Mouse (Mus musculus) thymus, postnatal 25 days (tissue): ENCODE results near the gene Pmf1.

ENCODE experiments used
- DNase-seq: peaks from one replicate; pipeline ENCODE4 v3.0.0; 2022

Gene Pmf1

DNA sequence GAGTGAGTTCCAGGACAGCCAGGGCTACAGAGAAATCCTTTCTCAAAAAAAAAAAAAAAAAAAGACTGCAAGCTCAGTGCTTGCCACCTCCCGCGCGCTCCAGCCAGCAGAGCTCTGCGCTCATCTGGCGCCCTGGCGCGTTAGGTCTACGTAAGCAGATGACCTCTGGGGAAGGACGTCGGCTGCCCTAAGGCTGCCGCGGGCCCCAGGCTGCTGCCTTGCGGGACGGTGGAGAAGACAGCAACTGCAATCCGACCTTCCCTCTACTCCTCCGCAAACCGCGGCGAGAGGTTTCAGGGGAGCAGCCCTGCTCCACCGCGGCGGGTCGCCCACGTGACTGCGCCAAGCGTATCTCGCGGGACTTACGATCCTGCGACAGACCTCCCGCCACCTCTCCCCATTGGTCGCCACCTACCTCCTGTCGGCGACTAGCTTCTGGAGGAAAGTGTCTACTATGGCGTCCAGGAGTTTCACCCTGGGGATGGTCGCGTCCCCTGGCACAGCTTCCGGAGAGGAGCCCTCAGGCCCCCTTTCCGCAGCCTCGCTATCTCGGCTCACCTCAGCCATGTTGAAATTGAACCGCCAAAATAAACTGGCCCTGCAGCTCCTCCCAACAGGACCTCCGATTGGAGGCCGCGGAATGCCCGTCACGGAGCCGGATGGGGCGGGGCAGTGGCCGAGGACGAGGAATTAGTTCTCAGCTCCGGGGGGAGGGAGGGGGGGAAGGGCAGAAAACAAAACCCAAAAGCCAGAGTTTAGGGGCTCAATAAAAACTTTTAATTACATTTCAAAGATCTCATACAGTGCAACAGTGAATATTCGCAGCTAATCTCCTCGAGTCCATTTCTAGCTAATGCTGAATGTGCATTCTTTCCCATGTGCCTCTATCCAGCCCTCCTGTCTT lies at the start of gene Pmf1:
Gene Pmf1 (minus strand): TSS at position 591 of the 904 bp plus-strand sequence.
- peak; percentile 92 for DNase-seq

DNA sequence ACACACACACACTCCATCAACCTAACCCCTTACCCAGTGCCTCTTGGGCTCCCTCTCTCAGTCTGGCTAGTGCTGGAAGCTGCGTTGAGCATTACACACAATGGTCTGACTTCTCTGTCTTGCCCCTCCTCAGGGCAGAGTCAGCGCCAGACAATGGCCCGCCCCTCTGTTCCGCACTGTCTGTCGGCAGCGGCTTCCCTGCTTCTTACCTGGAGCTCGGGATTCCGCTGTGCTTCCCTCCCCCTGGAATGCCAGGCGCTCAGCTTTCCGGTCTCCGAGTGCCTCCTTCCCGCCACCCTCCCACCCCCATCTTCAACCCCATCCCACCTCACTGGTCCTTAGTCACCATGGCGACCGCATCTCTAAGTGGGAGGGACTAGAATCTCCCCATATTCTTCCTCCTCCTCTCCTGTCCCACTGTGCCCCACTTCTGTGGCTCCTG lies 48.7 kb upstream of the Pmf1 start:
- DNase-seq = no peak

DNA sequence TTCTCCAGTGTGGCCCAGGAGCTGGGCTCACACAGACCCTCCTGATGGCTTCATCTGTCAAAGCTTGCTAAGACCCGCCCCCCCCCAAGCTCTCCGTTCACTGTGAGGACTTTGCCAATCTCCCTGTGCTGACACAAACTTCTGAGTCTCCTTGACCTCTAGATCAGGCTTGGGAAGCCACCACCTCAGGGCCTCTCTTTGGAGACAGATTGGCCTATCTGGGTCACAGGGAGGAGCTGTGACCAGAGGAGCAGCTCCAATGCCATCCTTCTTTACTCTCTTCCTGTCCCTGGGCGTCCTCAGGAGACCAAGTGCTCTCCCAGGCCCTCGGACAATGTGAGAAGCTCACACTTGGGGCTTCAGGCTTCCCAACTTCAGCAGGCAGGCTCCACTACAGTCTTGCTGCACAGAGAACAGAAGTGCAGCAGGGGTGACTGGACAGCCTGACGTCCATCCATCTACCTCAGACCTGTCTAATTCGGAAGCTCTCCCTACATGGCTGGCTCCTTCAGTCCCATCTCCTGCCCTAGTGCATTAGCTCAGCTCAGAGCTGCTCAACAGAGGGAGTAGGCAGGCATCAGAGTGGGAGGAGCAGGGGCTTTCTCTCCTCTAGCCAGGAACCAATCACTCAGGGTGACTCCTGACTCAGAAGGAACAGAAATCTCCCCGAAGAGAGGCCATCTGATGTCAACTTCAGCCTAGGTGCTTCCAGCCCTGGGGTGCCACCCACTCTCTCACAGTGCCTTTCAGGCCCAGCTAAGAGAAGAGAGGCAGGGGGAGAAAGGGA lies 46.8 kb upstream of the Pmf1 start:
- no peak for DNase-seq

DNA sequence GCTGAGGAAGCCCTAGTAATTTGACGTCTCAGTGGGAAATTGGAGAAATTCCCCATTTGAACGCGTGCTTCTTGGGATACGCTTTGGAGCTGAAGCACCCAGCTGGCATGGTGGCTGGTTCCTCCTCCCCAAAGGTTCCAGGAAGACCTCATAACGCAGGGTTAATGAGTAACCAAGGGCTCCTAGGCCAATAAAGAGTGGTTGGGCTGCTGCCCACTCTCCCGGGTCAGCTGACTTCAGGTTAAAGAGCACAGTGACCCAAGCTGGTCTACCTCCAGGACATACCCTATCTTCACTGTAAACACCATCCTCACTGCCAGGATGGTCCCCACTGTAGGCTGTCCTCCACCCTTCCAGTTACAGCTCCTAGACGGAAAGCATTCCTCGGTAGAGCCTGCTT lies 46.2 kb upstream of the Pmf1 start:
- DNase-seq = no peak

DNA sequence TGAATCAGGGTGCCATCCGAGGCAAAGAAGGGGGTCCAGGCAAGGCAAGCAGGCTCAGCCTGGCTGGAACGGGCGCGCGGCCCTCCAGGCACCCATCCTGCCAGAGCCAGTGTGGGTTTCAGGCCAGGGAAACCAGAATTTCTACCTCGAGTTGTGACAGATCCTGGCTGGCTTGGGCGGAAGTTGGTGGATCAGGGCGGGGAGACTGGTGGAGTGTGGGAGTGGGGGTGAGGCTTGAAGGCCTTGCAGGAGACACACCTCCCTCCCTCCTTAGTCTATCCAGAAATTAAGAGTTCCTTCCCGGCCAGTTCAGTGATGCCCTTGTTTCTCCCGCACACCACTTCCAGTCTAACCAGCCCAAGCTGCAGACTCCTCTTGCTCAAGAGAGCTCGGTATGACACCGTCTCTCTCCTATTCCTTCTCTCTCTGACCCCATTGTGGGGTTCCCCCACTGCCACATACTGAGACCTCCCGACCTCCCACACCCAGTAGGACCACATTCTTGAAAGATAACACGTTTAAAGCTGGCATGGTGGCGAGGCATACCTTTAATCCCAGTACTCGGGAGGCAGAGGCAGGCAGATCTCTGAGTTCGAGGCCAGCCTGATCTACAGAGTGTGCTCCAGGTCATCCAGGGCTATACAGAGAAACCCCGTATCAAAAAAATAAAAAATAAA lies 45.6 kb upstream of the Pmf1 start:
- DNase-seq = no peak

DNA sequence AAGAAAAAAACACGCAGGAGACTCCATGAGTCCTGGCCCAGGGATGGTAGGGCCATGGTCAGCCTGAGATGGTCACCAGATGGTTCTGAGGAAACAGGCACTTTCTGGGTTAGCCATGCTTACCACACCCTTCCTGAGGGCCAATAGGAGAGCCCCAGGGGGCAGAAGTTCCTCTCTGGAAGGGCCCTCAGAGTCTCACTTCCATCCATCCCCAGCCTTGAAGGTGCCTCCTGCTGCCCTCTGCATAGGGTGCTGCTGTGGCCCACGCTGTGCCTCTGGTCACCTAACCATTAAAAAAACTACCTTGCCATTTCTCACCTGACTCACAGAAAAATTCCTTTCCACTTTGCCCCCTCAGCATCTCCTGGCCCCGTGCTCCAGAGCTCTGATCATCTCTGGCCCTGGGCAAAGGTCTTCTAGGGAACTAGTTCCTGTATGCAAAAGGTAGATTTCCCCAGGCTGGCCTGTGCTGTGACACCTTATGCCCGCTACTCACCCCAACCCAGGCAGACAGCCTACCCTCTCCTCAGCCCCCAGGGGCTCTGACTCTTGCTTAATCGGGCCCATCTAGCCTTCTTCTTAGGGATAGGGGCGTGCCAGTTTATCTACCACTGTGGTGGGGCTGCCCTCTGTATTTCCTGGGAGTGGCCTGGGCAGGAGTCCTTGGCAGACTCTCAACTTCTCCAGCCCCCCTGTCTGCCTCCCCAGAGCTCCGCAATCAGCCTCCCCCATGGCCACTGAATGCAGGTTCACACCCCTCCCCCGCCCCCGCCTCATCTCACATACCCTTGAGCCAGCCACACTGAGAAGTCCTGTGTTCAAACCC lies 44.8 kb upstream of the Pmf1 start:
- peak; percentile 21 for DNase-seq

DNA sequence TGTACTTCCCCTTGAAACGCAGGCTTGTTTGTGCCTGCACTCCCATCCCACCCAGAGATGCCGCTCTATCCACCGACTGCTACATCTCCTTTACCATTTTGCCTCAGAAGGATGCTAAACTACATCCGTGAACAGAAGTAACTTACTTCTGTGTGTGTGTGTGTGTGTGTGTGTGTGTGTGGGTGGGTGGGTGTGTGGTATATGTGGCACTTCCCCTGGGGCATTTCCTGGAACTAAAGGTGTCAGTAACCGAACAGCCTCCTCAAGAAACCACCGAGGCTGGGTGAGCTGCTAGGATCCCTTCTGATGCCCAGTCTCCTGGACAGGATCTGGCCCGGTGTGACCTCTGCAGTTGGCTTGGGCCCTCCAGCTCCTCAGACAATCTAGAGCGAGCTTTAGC lies 43.9 kb upstream of the Pmf1 start:
- peak; percentile 62 for DNase-seq

DNA sequence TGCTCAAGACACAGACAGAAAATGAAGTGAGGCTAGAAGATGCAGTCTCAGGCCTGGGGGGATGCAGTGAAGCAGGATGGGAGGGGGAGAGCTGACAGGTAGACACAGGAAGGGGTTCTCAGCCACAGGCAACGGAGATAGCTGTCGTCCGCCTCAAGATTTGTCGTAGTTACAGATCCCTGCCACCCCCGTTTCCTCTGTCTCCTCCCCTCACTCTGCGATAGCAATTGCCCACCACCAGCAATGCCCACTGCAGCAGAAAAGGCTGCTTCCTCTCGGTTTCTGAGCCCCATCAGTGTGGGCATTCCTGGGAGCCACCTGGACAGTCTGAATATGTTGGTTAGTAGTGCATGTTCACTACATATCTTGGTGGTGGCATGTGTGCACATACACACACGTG lies 43.2 kb upstream of the Pmf1 start:
- DNase-seq = peak; percentile 63

DNA sequence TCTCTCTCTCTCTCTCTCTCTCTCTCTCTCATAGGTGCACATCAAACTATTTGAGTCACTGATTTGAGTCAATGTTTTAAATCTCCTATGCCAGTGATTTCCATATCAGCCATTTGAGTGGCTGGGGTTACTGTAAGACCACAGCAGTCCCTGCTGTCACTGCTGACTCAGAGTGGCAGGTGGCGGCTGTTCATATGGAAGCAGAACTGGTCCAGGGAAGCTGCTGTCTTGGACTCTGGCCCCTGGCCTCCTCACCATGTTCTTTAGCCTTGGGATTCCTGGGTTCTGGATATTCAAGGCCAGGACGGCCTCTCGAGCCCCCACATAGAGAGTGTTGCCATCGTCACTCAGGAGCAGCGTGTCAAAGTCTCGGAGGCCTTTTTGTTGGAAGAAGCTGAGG lies 42.6 kb upstream of the Pmf1 start:
- DNase-seq = no peak

DNA sequence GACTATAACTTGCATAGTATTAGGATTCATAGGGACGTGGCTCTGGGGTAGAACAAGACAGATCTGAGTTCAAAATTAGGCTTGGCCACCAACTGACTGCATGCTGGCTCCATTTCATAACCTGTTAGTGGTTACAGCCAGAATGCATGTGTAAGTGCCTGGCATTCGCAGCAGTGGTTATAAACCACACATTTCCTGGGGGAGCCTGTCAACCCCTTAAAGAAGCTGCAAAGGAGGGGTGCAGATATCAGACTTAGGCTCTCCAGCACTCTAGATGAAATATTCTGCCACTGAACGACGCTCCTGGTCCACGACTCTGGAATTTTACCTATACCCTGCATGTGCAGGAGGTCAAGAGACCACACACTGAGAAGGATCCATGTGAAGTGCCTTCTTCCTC lies 42.1 kb upstream of the Pmf1 start:
- DNase-seq = peak; percentile 51

DNA sequence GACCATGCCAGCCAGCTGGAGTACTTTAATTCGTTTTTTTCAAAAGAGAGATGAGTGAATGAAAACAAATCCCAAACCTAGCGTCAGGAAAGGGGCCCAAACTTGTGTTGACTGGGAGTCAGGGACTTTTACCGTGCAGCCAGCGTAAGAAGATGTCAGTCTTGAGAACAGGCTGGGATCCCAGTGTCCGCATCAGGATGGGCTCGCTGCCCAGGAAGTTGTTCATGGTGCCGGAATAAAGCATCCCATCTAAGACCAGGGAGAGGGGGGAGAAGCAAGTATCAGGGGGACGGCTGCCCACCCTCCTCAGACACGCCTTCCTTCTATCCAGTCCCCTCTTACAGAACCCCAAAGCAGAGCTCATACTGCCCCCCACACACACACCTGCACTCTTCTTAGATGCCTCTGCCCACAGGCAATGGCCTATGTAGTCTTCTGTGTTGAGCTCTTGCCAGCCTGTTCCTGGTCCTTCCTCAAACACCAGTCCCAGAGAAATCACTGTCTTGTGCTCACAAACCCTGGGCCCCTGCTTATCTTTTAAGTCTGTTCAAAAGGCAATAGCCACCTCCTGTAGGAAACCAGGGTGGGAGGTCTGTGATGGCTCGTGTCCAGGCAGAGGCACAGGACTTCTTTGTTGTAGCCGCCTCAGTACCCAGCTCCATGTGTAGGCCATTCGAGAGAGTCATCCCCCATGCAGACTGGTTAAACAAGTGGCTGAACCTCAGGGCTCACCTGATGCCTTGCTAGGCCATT lies 40.4 kb upstream of the Pmf1 start:
- DNase-seq = no peak

DNA sequence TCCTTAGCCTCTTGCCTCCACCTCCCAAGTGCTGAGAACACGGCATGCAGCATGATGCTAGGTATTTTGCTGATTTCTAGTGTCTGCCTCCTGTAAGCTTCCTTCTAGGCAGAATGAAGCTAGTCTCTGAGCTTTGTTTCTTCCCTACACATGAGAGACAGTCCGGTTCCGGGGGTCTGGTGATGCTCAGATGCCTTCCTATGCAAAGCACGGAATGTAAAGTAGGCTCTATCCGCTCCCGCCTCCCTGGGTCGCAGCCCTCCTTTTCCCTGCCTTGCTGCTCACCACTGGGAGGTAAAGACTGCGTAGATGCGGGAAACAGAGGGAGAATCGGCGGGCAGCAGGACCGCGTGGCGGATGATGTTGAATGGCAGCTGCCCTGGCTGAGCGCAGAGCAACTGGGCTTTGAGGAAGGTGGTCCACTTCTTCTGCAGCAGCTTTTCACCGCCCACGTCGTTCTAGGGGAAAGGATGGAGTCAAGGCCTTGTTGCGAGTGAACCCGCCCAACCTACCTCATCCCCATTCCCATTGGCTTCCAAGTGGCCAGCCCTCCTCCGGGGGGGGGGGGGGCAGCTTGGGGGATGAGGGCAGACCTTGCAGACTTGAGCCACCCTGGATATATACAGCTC lies 39.4 kb upstream of the Pmf1 start:
- no peak for DNase-seq

DNA sequence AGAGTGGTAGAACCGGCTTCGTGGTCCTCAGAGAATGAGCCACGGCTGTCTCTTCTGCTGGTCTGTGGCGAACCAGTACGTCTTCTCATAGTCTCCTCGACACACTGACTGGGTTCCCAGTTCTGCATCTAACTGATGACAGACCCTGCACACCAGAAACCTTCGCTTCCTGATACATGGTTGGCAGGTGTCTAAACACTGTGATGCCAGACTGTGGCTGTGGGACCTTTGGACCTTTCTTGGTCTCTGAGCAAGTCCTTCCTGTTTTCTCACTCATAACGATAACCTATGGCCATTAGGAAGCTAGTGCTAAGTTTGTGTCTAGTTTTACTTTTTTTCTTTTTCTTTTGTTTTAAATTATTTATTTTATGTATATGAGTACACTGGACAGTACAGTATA lies 38.3 kb upstream of the Pmf1 start:
- no peak for DNase-seq

DNA sequence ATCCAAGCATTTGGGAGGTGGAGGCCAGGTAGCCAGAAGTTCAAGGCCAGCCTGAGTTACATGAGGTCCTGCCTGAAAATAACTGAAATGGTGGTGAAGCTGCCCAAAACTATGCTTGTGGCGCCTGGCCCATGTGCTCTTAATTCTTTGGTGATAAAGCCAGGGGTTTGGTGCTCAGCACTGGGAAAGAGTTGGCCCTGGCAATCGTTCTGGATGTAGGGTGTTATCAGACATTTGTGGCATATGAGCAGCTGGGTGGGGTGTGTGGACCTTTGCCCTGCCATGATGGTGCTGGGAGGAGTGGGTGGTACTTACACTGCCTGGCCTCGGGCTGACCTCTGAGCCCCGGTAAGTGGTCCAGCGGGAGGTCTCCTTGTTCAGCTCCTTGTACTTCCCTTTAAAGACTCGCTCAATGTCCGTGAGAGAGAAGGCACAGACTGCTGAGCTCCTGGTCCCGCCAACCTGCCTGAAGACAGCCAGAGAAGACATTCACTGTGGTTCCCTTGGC lies 37.6 kb upstream of the Pmf1 start:
- no peak for DNase-seq

DNA sequence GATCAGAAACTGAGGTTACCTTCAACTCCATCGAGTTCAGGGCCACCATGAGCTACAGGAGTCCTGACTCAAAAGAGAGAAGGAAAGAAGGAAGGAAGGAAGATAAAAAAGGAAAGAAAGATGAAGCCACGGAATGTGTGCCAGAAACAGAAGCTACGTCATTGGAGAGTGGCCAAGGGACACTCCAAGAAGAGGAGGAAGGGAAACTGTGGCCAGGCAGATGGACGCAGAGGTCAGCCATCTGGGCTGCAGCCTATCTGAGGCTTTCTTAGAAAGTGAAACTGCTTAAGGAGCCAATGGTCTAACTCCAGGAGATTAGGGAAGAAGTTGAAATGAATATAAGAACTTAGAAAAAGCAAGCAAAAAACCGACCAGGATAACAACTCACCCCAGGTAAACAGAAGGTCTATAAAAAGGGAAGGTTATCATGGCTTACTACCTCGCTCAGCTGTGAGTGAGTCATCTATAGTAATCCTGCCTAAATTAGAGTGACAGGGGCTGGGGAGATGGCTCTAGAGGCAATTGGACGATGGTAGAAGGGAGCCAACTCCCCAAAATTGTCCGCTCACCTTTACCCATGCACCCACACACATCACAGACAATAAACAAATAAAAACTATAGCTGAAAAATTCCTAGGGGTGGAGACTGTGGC lies 36.5 kb upstream of the Pmf1 start:
- DNase-seq = no peak

DNA sequence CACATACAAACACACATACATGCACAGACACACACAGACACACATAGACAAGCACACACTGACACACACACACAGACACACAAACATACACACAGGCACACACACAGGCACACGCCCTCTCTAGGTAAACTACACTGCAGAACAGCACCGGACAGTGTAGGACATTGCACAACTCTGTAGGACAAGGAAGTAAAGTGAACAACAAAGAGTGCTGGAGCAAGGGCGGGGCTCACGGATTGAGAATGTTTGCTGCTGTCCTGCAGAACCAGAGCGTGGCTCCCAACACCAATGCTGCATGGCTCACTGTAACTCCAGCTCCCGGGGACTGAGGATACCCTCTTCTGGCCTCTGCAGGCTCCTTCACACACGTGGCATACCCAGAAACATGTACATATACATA lies 32.8 kb upstream of the Pmf1 start:
- DNase-seq = no peak

DNA sequence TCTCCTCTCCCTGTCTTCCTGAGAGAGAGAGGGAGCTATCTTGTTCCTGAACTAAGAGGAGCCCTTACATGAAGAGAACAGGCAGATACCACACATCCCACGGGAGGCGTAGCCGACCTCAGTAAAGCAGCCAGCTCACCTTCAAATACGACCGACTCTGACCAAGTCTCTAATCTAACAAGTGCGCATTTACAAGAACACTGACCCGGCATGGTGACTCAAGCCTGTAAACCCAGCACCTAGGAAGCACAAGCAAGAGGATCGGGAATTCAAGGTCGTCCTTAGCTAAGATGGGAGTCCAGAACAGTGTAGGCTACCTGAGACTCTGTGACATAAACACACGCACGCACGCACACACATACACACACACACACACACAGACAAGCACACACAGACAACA lies 32.4 kb upstream of the Pmf1 start:
- DNase-seq = no peak

DNA sequence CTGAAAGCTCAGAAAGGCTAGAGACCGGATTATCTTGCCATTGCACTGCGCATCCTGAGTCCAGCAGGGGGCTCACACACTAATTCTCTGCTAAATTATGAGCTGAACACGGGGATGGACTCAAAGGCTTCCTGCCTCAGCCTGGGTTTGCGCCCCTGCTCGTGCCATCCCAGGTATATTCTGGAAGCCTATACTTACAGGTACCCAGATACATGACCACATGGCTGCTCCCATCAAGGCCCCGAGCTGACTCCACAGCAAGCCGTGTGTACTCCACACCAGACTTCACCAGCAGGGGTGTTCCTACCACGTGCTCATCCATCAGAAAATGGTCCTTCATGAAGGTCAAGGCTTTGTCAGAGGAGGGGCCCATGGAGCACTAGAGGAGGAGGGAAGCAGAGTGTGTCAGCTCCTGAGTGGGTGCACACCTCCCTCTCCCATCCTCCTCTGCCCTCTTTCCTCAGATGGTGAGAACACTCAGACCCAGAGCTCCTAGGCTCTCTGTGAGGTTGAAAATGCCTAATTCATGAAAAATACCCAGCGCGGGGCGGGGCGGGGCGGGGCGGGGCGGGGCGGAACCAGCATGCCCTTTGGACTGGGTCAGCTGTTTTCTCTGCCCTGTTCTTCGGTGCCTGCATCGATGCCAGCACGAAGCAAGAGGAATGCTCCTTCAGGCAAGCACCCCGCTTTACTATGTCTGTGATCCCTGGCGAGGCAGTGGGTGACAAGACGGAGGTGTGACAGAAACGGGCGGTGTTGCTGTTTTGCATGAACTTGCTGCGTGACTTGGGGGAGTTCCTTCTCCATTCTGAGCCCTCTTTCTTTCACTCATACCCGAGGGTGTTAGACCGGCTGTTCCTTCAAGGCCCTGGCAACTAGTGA lies 30.6 kb upstream of the Pmf1 start:
- DNase-seq = peak; percentile 62

DNA sequence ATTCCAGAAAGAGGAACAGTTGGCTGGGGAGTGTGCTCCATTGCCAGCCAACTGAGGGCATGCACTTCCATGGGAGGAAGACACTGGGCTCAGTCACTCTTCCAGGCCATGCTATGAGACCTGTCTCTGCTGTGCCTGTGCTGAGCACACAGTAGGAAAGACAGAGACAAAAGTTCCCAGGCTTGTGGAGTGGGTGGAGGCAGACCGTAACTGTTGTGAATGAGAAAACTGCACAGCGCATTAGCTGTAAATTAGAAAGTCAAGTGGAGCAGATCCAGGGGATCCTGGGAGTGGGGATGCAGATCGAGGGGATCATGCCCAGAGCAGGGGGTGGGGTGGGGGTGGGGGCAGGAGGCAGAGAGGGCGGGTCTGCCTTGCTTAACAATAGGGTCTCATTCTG lies 29.5 kb upstream of the Pmf1 start:
- no peak for DNase-seq

DNA sequence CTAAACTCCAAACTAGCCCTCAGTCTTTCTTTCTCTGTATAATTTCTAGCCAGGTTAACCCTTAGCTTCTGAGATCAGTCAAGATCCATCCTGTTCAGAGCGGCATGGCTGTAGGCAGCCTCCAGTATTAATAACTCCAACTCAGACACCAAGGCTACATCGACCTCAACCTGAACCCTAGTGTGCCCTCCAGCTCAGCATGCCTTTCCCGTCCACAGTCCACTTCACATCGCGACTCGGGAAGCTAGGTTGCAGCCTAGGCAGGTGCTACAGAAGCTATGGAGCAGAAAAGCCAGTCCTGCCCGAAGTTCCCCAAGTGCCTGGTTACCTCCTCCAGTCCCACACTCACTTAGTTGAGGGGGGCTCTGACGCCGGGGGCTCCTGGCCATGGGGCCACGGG lies 27.3 kb upstream of the Pmf1 start:
- no peak for DNase-seq
